Mouse (Mus musculus) limb, embryonic 10.5 days (tissue): ENCODE results near the gene Fxyd7. TPM values are rescaled to one million over a fixed set of nuclear protein-coding genes. Genes with fewer than 3 reads are reported as not detected.

Experiments used
- DNase-seq: peaks from one replicate; pipeline ENCODE4 v3.0.0-alpha.2; 2017; ENCODE audit warnings: low spot score
- H3K27ac ChIP-seq: fragments of 300-500 bp; sonication (generic); 2 replicates; pipeline ENCODE4 v1.5.1; 2016; ENCODE audit warnings: mild to moderate bottlenecking
- H3K27me3 ChIP-seq: fragments of 300-500 bp; sonication (generic); 2 replicates; pipeline ENCODE4 v1.6.1; 2016; ENCODE audit warnings: low read depth, mild to moderate bottlenecking; ENCODE audit not compliant: poor library complexity, severe bottlenecking
- H3K36me3 ChIP-seq: fragments of 300-500 bp; sonication (generic); 2 replicates; pipeline ENCODE4 v1.6.1; 2016; ENCODE audit warnings: mild to moderate bottlenecking, moderate library complexity
- H3K4me1 ChIP-seq: fragments of 300-500 bp; sonication (generic); 2 replicates; pipeline ENCODE4 v1.6.1; 2016
- H3K4me3 ChIP-seq: fragments of 300-500 bp; sonication (generic); 2 replicates; pipeline ENCODE4 v1.5.1; 2016; ENCODE audit warnings: mild to moderate bottlenecking, moderate library complexity
- H3K9me3 ChIP-seq: fragments of 300-500 bp; sonication (generic); replicated peaks from 2 replicates; pipeline ENCODE4 v1.6.1; 2016; ENCODE audit warnings: mild to moderate bottlenecking
- WGBS: fragments of 180-500 bp; shearing (Covaris S2); methylation state at CpG from one replicate; pipeline ENCODE4 v1.1.7; 2016; 5-methylcytosine and 5-hydroxymethylcytosine counted together
- microRNA-seq: library from miRNA; unstranded; fragments of <30 nt; microRNA quantifications from one replicate; pipeline ENCODE4, GENCODE M21; 2017
- polyA plus RNA-seq: library from polyadenylated mRNA; unstranded; fragments of >200 nt; fragmentation: Nextera tagmentation; extraction: Ambion mirVana; gene quantifications from 2 replicates; pipeline ENCODE4 v1.2.1, GENCODE M21; 2016

Fxyd7 gene
- polyA plus RNA-seq, 1 experiment from 2014 or later, result 1.3 TPM

GRCm38 (mm10) chr7:31008175-31008574 lies 43.1 kb downstream of the Fxyd7 start:
- WGBS, result 70% methylated on average over 1 of the region's 1 CpGs
- H3K36me3 ChIP-seq, result no peaks in the 10 kb centered on the region
- H3K4me1 ChIP-seq, result peaks cover 15% of the 10 kb centered on the region
- no peak overlapping the region for H3K4me3 ChIP-seq
- no peak for DNase-seq
- H3K27ac ChIP-seq, result peak overlapping the region; percentile 31; the same call in 1 of the 2 replicates
- no peaks in the 10 kb centered on the region for H3K27me3 ChIP-seq
- H3K9me3 ChIP-seq, result no peaks in the 10 kb centered on the region

- WGBS, result 74% methylated on average over 1 of the region's 1 CpGs
- H3K36me3 ChIP-seq, result no peaks in the 10 kb centered on the region
- no peak overlapping the region for H3K4me3 ChIP-seq
- H3K4me1 ChIP-seq, result peaks cover 15% of the 10 kb centered on the region
- no peaks in the 10 kb centered on the region for H3K27me3 ChIP-seq
- H3K9me3 ChIP-seq, result no peaks in the 10 kb centered on the region
- H3K27ac ChIP-seq, result no peak overlapping the region
- no peak for DNase-seq
Measured at GRCm38 (mm10) chr7:31007775-31008174, 43.5 kb downstream of the Fxyd7 start.

GRCm38 (mm10) chr7:31002650-31003049 lies 48.6 kb downstream of the Fxyd7 start:
- DNase-seq, result no peak
- Histone ChIP-seq H3K9me3 (no peaks in the 10 kb centered on the region), H3K27ac (no peak overlapping the region), H3K4me1 (peaks cover 12% of the 10 kb centered on the region), H3K4me3 (no peak overlapping the region), H3K27me3 (no peaks in the 10 kb centered on the region), H3K36me3 (no peaks in the 10 kb centered on the region)
- WGBS, result 76% methylated on average over 8 of the region's 8 CpGs

GRCm38 (mm10) chr7:31000505-31001020 lies 50.7 kb downstream of the Fxyd7 start:
- H3K9me3 ChIP-seq, result peaks cover 2% of the 10 kb centered on the region; the same call in 1 of the 2 replicates
- H3K27ac ChIP-seq, result peak overlapping the region; percentile 67
- H3K27me3 ChIP-seq, result no peaks in the 10 kb centered on the region
- H3K4me1 ChIP-seq, result peaks cover 12% of the 10 kb centered on the region
- peak; percentile 35 for DNase-seq
- WGBS, result 61% methylated on average over 7 of the region's 7 CpGs
- H3K4me3 ChIP-seq, result no peak overlapping the region
- no peaks in the 10 kb centered on the region for H3K36me3 ChIP-seq

- H3K9me3 ChIP-seq, result peaks cover 2% of the 10 kb centered on the region; the same call in 1 of the 2 replicates
- H3K4me1 ChIP-seq, result peaks cover 14% of the 10 kb centered on the region
- H3K27ac ChIP-seq, result no peak overlapping the region
- no peaks in the 10 kb centered on the region for H3K36me3 ChIP-seq
- 94% methylated on average over 2 of the region's 2 CpGs for WGBS
- H3K27me3 ChIP-seq, result no peaks in the 10 kb centered on the region
- no peak overlapping the region for H3K4me3 ChIP-seq
- DNase-seq, result no peak
Measured at GRCm38 (mm10) chr7:30996491-30996890, 54.8 kb downstream of the Fxyd7 start.

GRCm38 (mm10) chr7:30993986-30994385 lies 57.3 kb downstream of the Fxyd7 start:
- H3K27me3 ChIP-seq, result no peaks in the 10 kb centered on the region
- no peak for DNase-seq
- no peak overlapping the region for H3K27ac ChIP-seq
- WGBS, result 89% methylated on average over 5 of the region's 5 CpGs
- no peaks in the 10 kb centered on the region for H3K36me3 ChIP-seq
- H3K4me3 ChIP-seq, result no peak overlapping the region
- H3K4me1 ChIP-seq, result 0 out of 2 replicates have a peak, but pooled peaks cover 2% of the 10 kb centered on the region
- peaks cover 2% of the 10 kb centered on the region; the same call in 1 of the 2 replicates for H3K9me3 ChIP-seq

Small RNAs within 50 kb of the gene (microRNA-seq; reads per million reads assigned to microRNA genes)
- gene Mir7050, result not detected

Other genes starting within 250 kb of the Fxyd7 start
- gene Ffar2, start 227.7 kb downstream of the Fxyd7 start, polyA plus RNA-seq, result not detected in 2 replicates
- gene Ffar3, start 195.3 kb downstream of the Fxyd7 start, polyA plus RNA-seq, result not detected in 2 replicates
- not detected in 2 replicates for gene Ffar1, start 189.9 kb downstream of the Fxyd7 start, polyA plus RNA-seq
- gene Cd22, start 171.1 kb downstream of the Fxyd7 start, polyA plus RNA-seq, result 0.59 TPM in 1 of 2 replicates, not detected in the other
- 0.21 TPM in 1 of 2 replicates, not detected in the other for gene Mag, start 136.6 kb downstream of the Fxyd7 start, polyA plus RNA-seq
- not detected in 2 replicates for gene Hamp2, start 126.8 kb downstream of the Fxyd7 start, polyA plus RNA-seq
- not detected in 2 replicates for gene Hamp, start 107.4 kb downstream of the Fxyd7 start, polyA plus RNA-seq
- 28.7 and 33.5 TPM in 2 replicates for gene Usf2, start 94.7 kb downstream of the Fxyd7 start, polyA plus RNA-seq
- 28.9 and 31.3 TPM in 2 replicates for gene Lsr, start 78.0 kb downstream of the Fxyd7 start, polyA plus RNA-seq
- 1.0 and 1.3 TPM in 2 replicates for gene Fam187b, start 77.7 kb downstream of the Fxyd7 start, polyA plus RNA-seq
- gene Fxyd5, start 9.0 kb downstream of the Fxyd7 start, polyA plus RNA-seq, result 8.0 and 8.1 TPM in 2 replicates
- 6.2 and 7.7 TPM in 2 replicates for gene Fxyd1, start 5.7 kb upstream of the Fxyd7 start, polyA plus RNA-seq
- gene Lgi4, start 7.9 kb upstream of the Fxyd7 start, polyA plus RNA-seq, result 0.13 and 0.16 TPM in 2 replicates
- 7.6 and 10.0 TPM in 2 replicates for gene Fxyd3, start 25.2 kb upstream of the Fxyd7 start, polyA plus RNA-seq
- 3.1 TPM in 2 replicates for gene Hpn, start 63.8 kb upstream of the Fxyd7 start, polyA plus RNA-seq
- 0.38 and 0.81 TPM in 2 replicates for gene Scn1b, start 75.5 kb upstream of the Fxyd7 start, polyA plus RNA-seq
- 87.3 and 106 TPM in 2 replicates for gene Gramd1a, start 104.4 kb upstream of the Fxyd7 start, polyA plus RNA-seq
- not detected in 2 replicates for gene Scgb2b2, start 239.0 kb upstream of the Fxyd7 start, polyA plus RNA-seq
- not detected in 2 replicates for gene Scgb1b2, start 240.4 kb upstream of the Fxyd7 start, polyA plus RNA-seq